Mouse (Mus musculus): ENCODE measurements at regions not wholly inside any gene's neighbourhood (a gene's known extent, or its start where the extent isn't known, plus 50 kb on each side); places are given as distances from the start of the nearest gene placed in this dataset.

DNA sequence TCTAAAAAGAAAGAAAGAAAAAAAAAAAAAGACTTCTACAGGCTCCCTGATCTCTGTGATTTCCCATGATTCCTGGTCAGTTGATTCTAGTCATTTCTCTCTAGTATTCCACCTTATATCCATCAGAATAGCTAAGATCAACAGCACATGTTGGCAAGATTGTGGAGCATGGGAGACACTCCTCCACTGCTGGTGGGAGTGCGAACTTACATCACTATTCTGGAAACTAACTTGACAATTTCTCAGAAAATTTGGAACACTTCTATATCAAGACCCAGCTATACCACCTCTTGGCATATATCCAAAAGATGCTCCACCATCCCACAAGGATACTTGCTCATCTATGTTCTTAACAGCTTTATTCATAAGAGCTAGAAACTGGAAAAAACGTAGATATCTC lies 3266.0 kb upstream of the Lrrc6 start:
- intact Hi-C loops (cut with DNase I), result no loop called here
- no peak for DNase-seq (ENCODE audit: low spot score)

DNA sequence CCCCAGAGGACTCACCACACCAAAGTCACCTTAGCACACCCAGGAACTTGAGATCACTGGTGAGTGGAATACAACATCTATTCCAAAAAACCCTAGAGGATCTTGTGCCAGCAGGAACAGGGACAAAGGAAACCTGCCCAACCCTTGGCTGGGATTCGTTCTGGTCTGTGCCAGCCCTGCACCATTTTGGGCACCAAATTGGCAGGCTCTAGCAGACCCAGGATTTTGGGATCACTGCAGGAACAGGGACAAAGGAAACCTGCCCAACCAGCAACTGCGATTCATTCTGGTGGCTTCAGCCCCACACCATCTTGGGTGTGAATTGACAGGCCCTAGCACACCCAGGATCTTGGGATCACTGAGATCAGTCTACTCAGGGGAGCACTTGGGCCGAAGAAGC lies 3251.9 kb upstream of the Lrrc6 start:
- intact Hi-C loops (cut with DNase I), result no loop called here
- peak; percentile 1 for DNase-seq (ENCODE audit: low spot score)

- DNase-seq (ENCODE audit: low spot score), result no peak
- intact Hi-C loops (cut with DNase I), result no loop called here
Measured at GRCm38 (mm10) chr15:69714680-69715079, 3214.0 kb upstream of the Lrrc6 start.

DNA sequence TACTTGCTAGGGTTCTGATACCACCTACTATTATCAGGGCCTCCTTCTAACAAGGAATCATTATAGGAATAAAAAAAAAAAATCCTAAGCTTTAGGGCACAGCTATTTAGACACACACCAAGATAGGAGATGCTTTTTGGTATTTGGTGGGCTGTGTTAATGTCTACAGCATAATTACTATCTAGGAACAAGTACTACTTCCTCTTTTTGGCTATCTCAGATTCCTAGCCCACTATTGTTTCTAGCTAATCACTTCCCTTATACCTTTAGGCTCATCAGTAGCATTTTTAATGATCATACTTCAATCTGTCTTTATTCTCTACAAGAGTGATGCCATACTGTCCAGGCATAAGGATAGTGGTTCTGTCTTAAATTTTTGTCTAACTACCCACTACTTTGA lies 3213.2 kb upstream of the Lrrc6 start:
- DNase-seq (ENCODE audit: low spot score), result no peak
- intact Hi-C loops (cut with DNase I), result no loop called here

- DNase-seq (ENCODE audit: low spot score), result no peak
- intact Hi-C loops (cut with DNase I), result no loop called here
Measured at GRCm38 (mm10) chr15:69695639-69696205, 3195.0 kb upstream of the Lrrc6 start.

GRCm38 (mm10) chr15:69690501-69690900 lies 3189.8 kb upstream of the Lrrc6 start:
- no peak for DNase-seq (ENCODE audit: low spot score)
- intact Hi-C loops (cut with DNase I), result no loop called here
